Mouse (Mus musculus): ENCODE measurements around the gene 1700123O20Rik. TPM values are rescaled to one million over a fixed set of nuclear protein-coding genes. Genes with fewer than 3 reads are reported as not detected.

Gene 1700123O20Rik
- total RNA-seq, 2 experiments from 2014 or later = 23.6 to 25.1 TPM

- no peak for DNase-seq (ENCODE audit: extremely low spot score in 1 of 2, low spot score in 2 of 2)
- intact Hi-C loops (cut with DNase I) = no loop called here
These were observed 21.4 kb upstream of the 1700123O20Rik start for GRCm38 (mm10) chr14:54664477-54665222.

- peak in 1 of 2 experiments; percentile 49 for DNase-seq (ENCODE audit: extremely low spot score in 1 of 2, low spot score in 2 of 2)
- intact Hi-C loops (cut with DNase I) = no loop called here
These were observed 16.6 kb upstream of the 1700123O20Rik start for GRCm38 (mm10) chr14:54669381-54669780.

- no peak for DNase-seq (ENCODE audit: extremely low spot score in 1 of 2, low spot score in 2 of 2)
- intact Hi-C loops (cut with DNase I) = no loop called here
These were observed 11.7 kb upstream of the 1700123O20Rik start for GRCm38 (mm10) chr14:54674317-54674716.

- intact Hi-C loops (cut with DNase I) = no loop called here
- DNase-seq (ENCODE audit: extremely low spot score in 1 of 2, low spot score in 2 of 2) = no peak
These were observed 9.7 kb upstream of the 1700123O20Rik start for GRCm38 (mm10) chr14:54676290-54676689.

DNA sequence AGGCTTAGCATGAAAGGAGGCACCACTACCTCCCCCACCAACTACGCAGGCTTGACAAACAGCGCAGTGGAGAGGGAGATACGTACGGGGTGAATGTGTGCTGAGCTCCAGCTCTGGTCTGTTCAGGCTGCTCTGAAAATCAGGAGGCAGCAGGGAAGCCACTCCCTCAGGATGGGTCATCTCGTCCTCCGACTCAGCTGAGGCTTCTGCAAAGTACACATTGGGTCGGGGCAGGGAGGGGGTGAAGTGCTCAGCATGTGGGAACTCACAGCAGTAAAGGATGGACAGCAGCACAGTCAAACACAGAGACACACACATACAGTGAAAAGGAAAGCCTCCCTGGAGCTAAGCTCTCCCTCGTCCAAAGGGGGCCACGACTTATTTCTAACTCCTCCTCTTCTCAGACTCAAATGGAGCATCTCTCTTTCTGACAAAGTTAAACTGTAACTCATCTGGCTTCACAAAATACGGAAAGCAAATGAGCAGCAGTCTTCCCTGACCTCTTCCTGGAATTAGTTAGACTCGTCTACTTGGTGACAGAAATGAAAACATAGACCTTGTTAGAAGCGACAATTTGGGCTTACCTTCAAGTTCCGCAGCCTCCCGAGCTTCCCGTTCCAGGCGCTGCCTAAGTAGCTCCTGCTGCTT lies 7.2 kb upstream of the 1700123O20Rik start:
- intact Hi-C loops (cut with DNase I) = no loop called here

GRCm38 (mm10) chr14:54682396-54682795 lies 3.6 kb upstream of the 1700123O20Rik start:
- DNase-seq (ENCODE audit: extremely low spot score in 1 of 2, low spot score in 2 of 2) = no peak

More for the DNA sequence above, 7.2 kb upstream of the 1700123O20Rik start:
- no peak for DNase-seq (ENCODE audit: extremely low spot score in 1 of 2, low spot score in 2 of 2)

GRCm38 (mm10) chr14:54685471-54685870 lies 545 bp upstream of the 1700123O20Rik start:
- intact Hi-C loops (cut with DNase I) = no loop called here
- DNase-seq (ENCODE audit: extremely low spot score in 1 of 2, low spot score in 2 of 2) = no peak

More at GRCm38 (mm10) chr14:54682396-54682795, 3.6 kb upstream of the 1700123O20Rik start:
- intact Hi-C loops (cut with DNase I) = no loop called here

- peak; percentile 100 for DNase-seq (ENCODE audit: extremely low spot score in 1 of 2, low spot score in 2 of 2)
- intact Hi-C loops (cut with DNase I) = no loop called here
These were observed 617 bp downstream of the 1700123O20Rik start, which contains the start of gene Acin1 for GRCm38 (mm10) chr14:54686522-54687143. TSS of gene Acin1 (minus strand) at chr14:54686931.

DNA sequence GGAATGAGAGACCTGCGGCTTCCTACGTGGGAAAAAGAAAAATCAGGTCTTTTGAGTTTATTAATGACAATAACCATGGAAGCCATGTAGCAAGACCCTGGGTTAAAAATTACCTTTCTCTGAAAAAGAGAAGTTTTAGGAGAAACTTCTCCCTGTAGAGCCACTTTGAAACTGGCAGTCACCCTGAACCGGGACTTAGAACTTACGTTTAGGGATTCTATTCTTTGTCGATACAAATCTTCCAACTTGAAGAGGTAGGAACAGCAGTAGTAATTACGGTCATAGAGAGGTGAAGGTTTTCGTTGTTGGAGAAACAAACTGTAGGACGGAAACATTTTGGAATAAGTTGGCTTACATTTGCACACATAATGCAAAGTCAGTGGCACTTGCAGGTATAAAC lies 1.2 kb downstream of the 1700123O20Rik start:
- intact Hi-C loops (cut with DNase I) = no loop called here
- DNase-seq (ENCODE audit: extremely low spot score in 1 of 2, low spot score in 2 of 2) = no peak

DNA sequence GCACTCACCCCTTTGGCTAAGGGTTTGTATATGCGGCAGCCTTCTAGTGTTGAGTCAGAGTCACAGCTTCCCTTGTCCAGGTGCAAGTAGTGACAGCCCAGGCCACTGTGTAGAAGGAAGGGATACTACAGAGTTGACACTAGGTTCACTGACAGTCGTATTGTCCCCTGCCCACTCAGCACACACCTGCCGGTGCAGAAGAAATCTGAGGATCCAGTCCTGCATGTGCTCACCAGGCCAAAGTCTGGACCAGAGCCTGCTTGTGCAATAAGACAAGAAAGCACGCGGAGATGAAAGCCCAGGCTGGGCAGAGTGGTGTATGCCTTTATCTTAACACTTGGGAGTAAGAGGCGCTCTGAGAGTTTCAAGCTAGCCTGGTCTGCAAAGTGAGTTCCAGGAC lies 9.0 kb downstream of the 1700123O20Rik start:
- intact Hi-C loops (cut with DNase I) = loop anchor here (5.0 kb wide), 1 partner anchor 38 kb away; no protein-coding TSS in a partner anchor
- no peak for DNase-seq (ENCODE audit: extremely low spot score in 1 of 2, low spot score in 2 of 2)

- DNase-seq (ENCODE audit: extremely low spot score in 1 of 2, low spot score in 2 of 2) = no peak
- intact Hi-C loops (cut with DNase I) = loop anchor here (5.0 kb wide), 1 partner anchor 39 kb away; no protein-coding TSS in a partner anchor
These were observed 10.7 kb downstream of the 1700123O20Rik start for GRCm38 (mm10) chr14:54696752-54697151.

DNA sequence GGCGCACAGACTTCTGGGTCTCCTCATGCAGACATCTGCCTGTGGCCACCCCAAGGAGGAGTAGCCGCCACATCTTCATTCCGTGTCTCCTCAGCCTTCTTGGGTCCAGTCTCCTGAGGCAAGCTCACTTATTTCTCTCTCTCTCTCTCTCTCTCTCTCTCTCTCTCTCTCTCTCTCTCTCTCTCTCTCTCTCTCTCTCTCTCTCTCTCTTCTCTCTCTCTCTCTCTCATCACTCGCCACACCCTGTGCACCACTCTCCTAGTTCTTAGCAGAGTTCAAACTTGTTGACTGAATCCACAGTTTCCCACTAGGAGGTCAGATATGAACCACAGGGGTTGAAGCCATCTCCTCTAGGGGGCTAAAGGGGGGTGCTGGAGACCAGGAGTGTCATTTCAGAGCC lies 12.7 kb downstream of the 1700123O20Rik start, which contains the start of gene Gm29776:
Gene Gm29776, minus strand, starts transcription at position 101 of the 400 bp plus-strand sequence.
- no peak for DNase-seq (ENCODE audit: extremely low spot score in 1 of 2, low spot score in 2 of 2)
- intact Hi-C loops (cut with DNase I) = loop anchor here (5.0 kb wide), 1 partner anchor 41 kb away; no protein-coding TSS in a partner anchor

GRCm38 (mm10) chr14:54699586-54699985 lies 13.6 kb downstream of the 1700123O20Rik start:
- DNase-seq (ENCODE audit: extremely low spot score in 1 of 2, low spot score in 2 of 2) = no peak
- intact Hi-C loops (cut with DNase I) = loop anchor here (5.0 kb wide), 1 partner anchor 42 kb away; no protein-coding TSS in a partner anchor

DNA sequence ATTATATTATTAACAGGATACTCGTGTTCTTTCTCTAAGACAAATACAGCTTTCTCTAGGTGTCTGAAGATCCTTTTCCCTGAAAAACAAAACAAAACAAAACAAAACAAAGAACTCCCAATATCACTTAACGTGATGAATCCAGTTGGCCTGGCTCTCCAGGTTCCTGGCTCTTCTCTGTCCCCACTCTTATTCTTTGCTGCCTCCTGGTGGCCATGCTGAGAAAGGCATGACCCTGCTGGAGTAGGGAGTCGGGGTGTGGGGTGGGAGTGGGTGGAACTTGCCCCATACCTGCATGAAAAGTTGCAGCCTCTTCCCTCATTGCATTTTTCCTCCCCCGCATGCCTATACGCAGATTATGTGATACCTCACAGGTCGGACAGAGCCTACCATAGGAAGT lies 15.3 kb downstream of the 1700123O20Rik start:
- intact Hi-C loops (cut with DNase I) = no loop called here
- peak in 1 of 2 experiments; percentile 84 for DNase-seq (ENCODE audit: extremely low spot score in 1 of 2, low spot score in 2 of 2)

GRCm38 (mm10) chr14:54703207-54703606 lies 17.2 kb downstream of the 1700123O20Rik start:
- intact Hi-C loops (cut with DNase I) = no loop called here
- no peak for DNase-seq (ENCODE audit: extremely low spot score in 1 of 2, low spot score in 2 of 2)

DNA sequence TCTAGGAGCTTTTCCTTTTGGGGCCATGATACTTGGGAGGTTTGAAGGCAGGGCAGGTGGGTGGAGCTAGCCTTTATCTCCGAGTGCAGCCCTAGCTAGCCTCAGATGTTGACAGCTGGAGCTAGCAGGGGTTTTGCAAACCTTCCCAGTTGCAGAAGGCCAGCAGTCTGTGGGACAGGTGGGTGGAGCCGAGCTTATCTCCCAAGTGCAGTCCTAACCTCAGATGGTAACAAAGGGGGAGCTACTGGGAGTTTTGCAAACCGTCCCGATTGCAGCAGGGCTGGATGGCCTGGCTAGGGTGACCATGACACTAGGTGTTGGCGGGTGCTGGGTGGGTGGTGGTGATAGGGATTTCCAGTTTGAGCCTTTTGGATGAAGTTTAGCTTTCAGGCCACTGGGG lies 19.8 kb downstream of the 1700123O20Rik start:
- DNase-seq (ENCODE audit: extremely low spot score in 1 of 2, low spot score in 2 of 2) = no peak
- intact Hi-C loops (cut with DNase I) = no loop called here

DNA sequence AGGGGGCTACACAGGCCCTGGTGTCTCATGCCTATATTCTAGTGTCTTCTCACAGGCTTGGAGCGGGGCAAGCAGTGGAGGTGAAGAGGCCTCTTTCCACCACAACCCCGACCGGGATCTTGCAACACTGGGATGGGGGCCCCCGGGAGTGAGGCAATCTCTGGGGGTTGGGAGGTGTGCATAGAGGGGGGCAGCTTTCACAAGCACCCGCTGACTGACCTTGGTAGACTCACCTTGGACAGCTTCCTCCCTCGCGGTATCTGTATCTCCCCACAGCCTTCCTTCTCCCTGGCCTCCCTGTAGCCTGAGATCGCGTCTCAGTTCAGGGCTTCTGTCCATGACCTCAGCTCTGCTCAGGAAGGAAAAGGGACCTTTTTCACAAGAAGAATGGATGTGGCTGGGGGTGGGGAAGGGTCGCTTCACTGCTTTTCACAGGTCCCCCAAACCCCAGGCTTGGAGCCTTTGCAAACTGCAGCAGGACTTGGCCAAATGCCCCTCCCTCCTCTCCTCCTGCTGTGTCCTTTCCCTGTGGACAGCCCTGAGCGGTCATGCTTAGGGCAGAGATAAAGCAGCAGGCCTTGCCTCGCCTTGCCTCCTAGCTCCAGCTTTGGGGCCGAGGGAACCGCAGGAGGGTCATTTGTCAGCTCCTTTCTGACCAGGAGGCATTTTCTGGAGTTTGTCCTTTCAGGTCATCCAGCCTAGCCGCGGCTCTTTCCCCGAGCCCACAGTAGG lies 20.7 kb downstream of the 1700123O20Rik start:
- DNase-seq (ENCODE audit: extremely low spot score in 1 of 2, low spot score in 2 of 2) = no peak
- intact Hi-C loops (cut with DNase I) = no loop called here

- no peak for DNase-seq (ENCODE audit: extremely low spot score in 1 of 2, low spot score in 2 of 2)
- intact Hi-C loops (cut with DNase I) = no loop called here
These were observed 23.0 kb downstream of the 1700123O20Rik start for GRCm38 (mm10) chr14:54709054-54709453.

- intact Hi-C loops (cut with DNase I) = loop anchor here (5.0 kb wide), 1 partner anchor 105 kb away; no protein-coding TSS in a partner anchor
- DNase-seq (ENCODE audit: extremely low spot score in 1 of 2, low spot score in 2 of 2) = no peak
These were observed 26.1 kb downstream of the 1700123O20Rik start, which contains the start of gene Cebpe for GRCm38 (mm10) chr14:54712074-54712473. TSS of gene Cebpe (minus strand) at chr14:54712174.
